Mouse (Mus musculus) regulatory T cell (primary cell): ENCODE data around the gene Cnnm4.

Source experiments
- in situ Hi-C: fragments of 300-600 bp; cut with MboI, MseI; formaldehyde crosslinking; loops from one replicate; pipeline ENCODE4 v1.15.1; 2025; ENCODE audit warnings: high pct_unique_total_duplicates

The Cnnm4 gene

GRCm38 (mm10) chr1:36540807-36541206 lies 69.4 kb downstream of the Cnnm4 start:
- in situ Hi-C loops = no loop called here

- in situ Hi-C loops = no loop called here
These were observed 70.4 kb downstream of the Cnnm4 start for GRCm38 (mm10) chr1:36541844-36542243.

- in situ Hi-C loops = no loop called here
These were observed 71.5 kb downstream of the Cnnm4 start for GRCm38 (mm10) chr1:36542925-36543324.

- in situ Hi-C loops = no loop called here
These were observed 74.0 kb downstream of the Cnnm4 start for GRCm38 (mm10) chr1:36545382-36545781.

GRCm38 (mm10) chr1:36545845-36546600 lies 74.6 kb downstream of the Cnnm4 start:
- in situ Hi-C loops = no loop called here

GRCm38 (mm10) chr1:36546888-36547471 lies 75.6 kb downstream of the Cnnm4 start, which contains the start of gene Ankrd39:
Gene Ankrd39 (minus strand): TSS chr1:36547445.
- in situ Hi-C loops = no loop called here

- in situ Hi-C loops = no loop called here
These were observed 76.7 kb downstream of the Cnnm4 start for GRCm38 (mm10) chr1:36547981-36548598.

- in situ Hi-C loops = no loop called here
These were observed 77.4 kb downstream of the Cnnm4 start for GRCm38 (mm10) chr1:36548771-36549170.

GRCm38 (mm10) chr1:36549491-36549890 lies 78.1 kb downstream of the Cnnm4 start:
- in situ Hi-C loops = no loop called here

GRCm38 (mm10) chr1:36550075-36550863 lies 78.8 kb downstream of the Cnnm4 start:
- in situ Hi-C loops = loop anchor here (10.0 to 25.0 kb wide), 2 partner anchors 137 to 215 kb away; partner anchors contain the start of genes Cox5b, Fam178b and Zap70

GRCm38 (mm10) chr1:36551904-36552303 lies 80.5 kb downstream of the Cnnm4 start:
- in situ Hi-C loops = loop anchor here (10.0 to 25.0 kb wide), 2 partner anchors 135 to 213 kb away; partner anchors contain the start of genes Cox5b, Fam178b and Zap70

GRCm38 (mm10) chr1:36552506-36552905 lies 81.1 kb downstream of the Cnnm4 start:
- in situ Hi-C loops = loop anchor here (10.0 to 25.0 kb wide), 2 partner anchors 135 to 212 kb away; partner anchors contain the start of genes Cox5b, Fam178b and Zap70

- in situ Hi-C loops = loop anchor here (5.0 to 25.0 kb wide), 4 partner anchors 72 to 992 kb away; partner anchors contain the start of genes Cox5b, Fam178b and Zap70
These were observed 83.4 kb downstream of the Cnnm4 start for GRCm38 (mm10) chr1:36554633-36555399.

- in situ Hi-C loops = loop anchor here (5.0 to 25.0 kb wide), 4 partner anchors 71 to 991 kb away; partner anchors contain the start of genes Cox5b, Fam178b and Zap70
These were observed 84.5 kb downstream of the Cnnm4 start for GRCm38 (mm10) chr1:36555798-36556395.

GRCm38 (mm10) chr1:36556553-36557456 lies 85.4 kb downstream of the Cnnm4 start:
- in situ Hi-C loops = loop anchor here (5.0 to 25.0 kb wide), 4 partner anchors 70 to 990 kb away; partner anchors contain the start of genes Cox5b, Fam178b and Zap70

GRCm38 (mm10) chr1:36557457-36558011 lies 86.1 kb downstream of the Cnnm4 start:
- in situ Hi-C loops = loop anchor here (5.0 to 25.0 kb wide), 4 partner anchors 70 to 990 kb away; partner anchors contain the start of genes Cox5b, Fam178b and Zap70
